Mouse (Mus musculus): ENCODE data around the gene Pnpo.

GRCm38 (mm10) chr11:96947849-96948248 is 4.1 kb upstream of the Pnpo start:
- peak; percentile 95 for TF ChIP-seq GATA1 (IDR thresholded peaks at IDR 0.05; ENCODE audit: low read length)
- peak; percentile 88 for TF ChIP-seq TAL1 (IDR thresholded peaks at IDR 0.05; ENCODE audit: low read length)
